Mouse (Mus musculus): ENCODE results near the gene Klhl8. TPM values are rescaled to one million over a fixed set of nuclear protein-coding genes. Genes with fewer than 3 reads are reported as not detected.

Klhl8 gene
- total and polyA plus RNA-seq, 2 experiments from 2014 or later, result 47.3 to 51.2 TPM

DNA sequence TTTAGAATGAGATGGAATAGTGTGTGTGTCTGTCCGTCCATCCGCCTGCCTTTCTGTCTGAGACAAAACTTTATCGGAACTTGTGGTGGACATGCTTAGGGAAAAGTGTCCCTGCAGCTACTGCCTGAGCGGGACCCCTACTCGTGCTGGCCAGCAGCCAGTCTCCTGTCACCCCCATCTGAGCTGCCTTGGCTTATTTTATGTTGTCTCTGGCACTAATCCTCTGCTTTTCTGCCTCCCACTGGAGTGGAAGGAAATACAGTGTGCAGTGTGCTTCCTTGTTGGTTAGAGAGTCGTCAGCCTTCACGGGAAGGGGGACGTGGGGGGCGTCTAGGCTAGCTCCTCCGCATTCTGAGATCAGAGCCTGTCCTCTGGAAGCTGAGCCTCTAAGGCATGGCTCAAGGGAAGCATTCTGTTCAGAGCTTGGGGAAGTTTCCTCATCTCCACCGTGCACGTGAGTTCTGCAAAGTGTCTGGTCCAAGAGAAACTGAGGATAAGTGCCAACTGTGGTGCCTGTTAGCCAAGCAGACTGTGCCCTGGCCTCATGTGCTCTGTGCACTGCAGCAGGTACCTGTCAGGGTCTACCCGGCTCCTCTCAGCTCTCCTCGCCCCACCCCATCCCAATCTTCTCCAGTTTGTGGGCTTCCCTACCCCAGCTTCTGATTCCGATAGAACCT lies 75.5 kb downstream of the Klhl8 start:
- no peak overlapping the region for H3K9ac ChIP-seq
- H3K27ac ChIP-seq (ENCODE audit: low read depth, low read length), result no peak overlapping the region
- H3K9me3 ChIP-seq (ENCODE audit: low read length), result no peaks in the 10 kb centered on the region
- H3K4me3 ChIP-seq (ENCODE audit: low read depth, low read length), result no peak overlapping the region
- no peaks in the 10 kb centered on the region for H3K27me3 ChIP-seq (ENCODE audit: insufficient read depth, low read length)
- no peak overlapping the region for H3K4me2 ChIP-seq (ENCODE audit: low read depth)
- no peaks in the 10 kb centered on the region for H3K4me1 ChIP-seq (ENCODE audit: insufficient read depth)
- TF ChIP-seq CTCF (IDR thresholded peaks at IDR 0.05; ENCODE audit: low read depth), result no peak
- 0 out of 2 replicates have a peak, but pooled peaks have one; percentile 23 for ATAC-seq
- WGBS, result 49% methylated on average over 15 of the region's 15 CpGs
- no peak for DNase-seq
- H3K36me3 ChIP-seq (ENCODE audit: insufficient read depth), result no peaks in the 10 kb centered on the region

DNA sequence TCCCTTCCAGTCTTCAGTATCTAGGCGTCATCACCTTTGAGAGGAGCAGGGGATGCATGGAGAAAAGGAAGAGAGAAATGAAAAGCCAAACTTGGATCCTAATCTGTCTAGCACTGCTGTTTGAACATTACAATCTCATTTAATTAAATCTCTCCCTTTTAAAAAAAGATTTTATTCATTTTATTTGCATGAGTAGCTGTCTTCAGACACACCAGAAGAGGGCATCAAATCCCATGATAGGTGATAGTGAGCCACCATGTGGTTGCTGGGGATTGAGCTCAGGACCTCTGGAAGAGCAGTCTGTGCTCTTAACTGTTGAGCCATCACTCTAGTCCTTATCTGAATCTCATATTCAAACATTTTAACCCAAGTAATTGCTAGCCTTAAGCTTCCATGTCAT lies 80.2 kb downstream of the Klhl8 start:
- DNase-seq, result no peak
- no peaks in the 10 kb centered on the region for H3K4me1 ChIP-seq (ENCODE audit: insufficient read depth)
- WGBS, result 92% methylated on average over 1 of the region's 1 CpGs
- peak; percentile 23 for TF ChIP-seq CTCF (IDR thresholded peaks at IDR 0.05; ENCODE audit: low read depth)
- H3K9ac ChIP-seq, result no peak overlapping the region
- ATAC-seq, result no peak
- no peak overlapping the region for H3K4me2 ChIP-seq (ENCODE audit: low read depth)
- H3K27me3 ChIP-seq (ENCODE audit: insufficient read depth, low read length), result no peaks in the 10 kb centered on the region
- no peaks in the 10 kb centered on the region for H3K36me3 ChIP-seq (ENCODE audit: insufficient read depth)
- H3K4me3 ChIP-seq (ENCODE audit: low read depth, low read length), result no peak overlapping the region
- H3K27ac ChIP-seq (ENCODE audit: low read depth, low read length), result no peak overlapping the region
- no peaks in the 10 kb centered on the region for H3K9me3 ChIP-seq (ENCODE audit: low read length)

- Histone ChIP-seq H3K4me3 (ENCODE audit: low read depth, low read length) (no peak overlapping the region), H3K4me1 (ENCODE audit: insufficient read depth) (no peaks in the 10 kb centered on the region), H3K9ac (no peak overlapping the region), H3K27ac (ENCODE audit: low read depth, low read length) (no peak overlapping the region), H3K9me3 (ENCODE audit: low read length) (no peaks in the 10 kb centered on the region), H3K27me3 (ENCODE audit: insufficient read depth, low read length) (no peaks in the 10 kb centered on the region), H3K36me3 (ENCODE audit: insufficient read depth) (no peaks in the 10 kb centered on the region), H3K4me2 (ENCODE audit: low read depth) (no peak overlapping the region)
- no peak for ATAC-seq
- 69% methylated on average over 12 of the region's 12 CpGs for WGBS
- DNase-seq, result no peak
- no peak for TF ChIP-seq CTCF (IDR thresholded peaks at IDR 0.05; ENCODE audit: low read depth)
Measured at GRCm38 (mm10) chr5:103829158-103829557, 81.9 kb downstream of the Klhl8 start.

DNA sequence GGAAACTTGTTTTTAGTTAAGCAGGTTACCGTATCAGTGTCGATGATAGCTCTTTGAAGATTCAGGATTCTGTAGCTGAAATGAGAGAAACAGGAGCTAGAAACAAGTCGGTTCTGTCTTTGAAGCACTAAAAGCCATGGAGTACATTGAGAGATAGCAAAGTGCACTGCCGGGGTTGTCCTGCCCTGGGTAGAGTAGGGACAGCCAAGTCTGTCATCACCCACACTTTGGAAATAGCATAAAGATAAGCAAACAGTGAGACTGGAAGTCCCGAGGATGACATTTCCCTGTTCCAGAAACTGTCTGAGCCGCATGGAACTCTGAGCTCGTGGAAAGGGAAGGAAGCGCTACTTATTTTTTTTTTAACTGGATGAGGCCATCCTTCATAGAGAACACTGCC lies 82.3 kb downstream of the Klhl8 start:
- Histone ChIP-seq H3K27ac (ENCODE audit: low read depth, low read length) (no peak overlapping the region), H3K9ac (no peak overlapping the region), H3K4me2 (ENCODE audit: low read depth) (no peak overlapping the region), H3K4me3 (ENCODE audit: low read depth, low read length) (no peak overlapping the region), H3K4me1 (ENCODE audit: insufficient read depth) (no peaks in the 10 kb centered on the region), H3K9me3 (ENCODE audit: low read length) (no peaks in the 10 kb centered on the region), H3K27me3 (ENCODE audit: insufficient read depth, low read length) (no peaks in the 10 kb centered on the region), H3K36me3 (ENCODE audit: insufficient read depth) (no peaks in the 10 kb centered on the region)
- no peak for TF ChIP-seq CTCF (IDR thresholded peaks at IDR 0.05; ENCODE audit: low read depth)
- no peak for DNase-seq
- no peak for ATAC-seq
- 75% methylated on average over 8 of the region's 8 CpGs for WGBS

- Histone ChIP-seq H3K9ac (no peak overlapping the region), H3K36me3 (ENCODE audit: insufficient read depth) (no peaks in the 10 kb centered on the region), H3K27me3 (ENCODE audit: insufficient read depth, low read length) (no peaks in the 10 kb centered on the region), H3K4me1 (ENCODE audit: insufficient read depth) (no peaks in the 10 kb centered on the region), H3K4me2 (ENCODE audit: low read depth) (no peak overlapping the region), H3K9me3 (ENCODE audit: low read length) (no peaks in the 10 kb centered on the region), H3K27ac (ENCODE audit: low read depth, low read length) (no peak overlapping the region), H3K4me3 (ENCODE audit: low read depth, low read length) (no peak overlapping the region)
- no peak for DNase-seq
- 85% methylated on average over 21 of the region's 21 CpGs for WGBS
- ATAC-seq, result no peak
- no peak for TF ChIP-seq CTCF (IDR thresholded peaks at IDR 0.05; ENCODE audit: low read depth)
Measured at GRCm38 (mm10) chr5:103828304-103828703, 82.8 kb downstream of the Klhl8 start.

GRCm38 (mm10) chr5:103822949-103823348 lies 88.1 kb downstream of the Klhl8 start:
- no peak for ATAC-seq
- no peaks in the 10 kb centered on the region for H3K4me1 ChIP-seq (ENCODE audit: insufficient read depth)
- no peak overlapping the region for H3K27ac ChIP-seq (ENCODE audit: low read depth, low read length)
- no peaks in the 10 kb centered on the region for H3K27me3 ChIP-seq (ENCODE audit: insufficient read depth, low read length)
- H3K4me3 ChIP-seq (ENCODE audit: low read depth, low read length), result no peak overlapping the region
- H3K9me3 ChIP-seq (ENCODE audit: low read length), result no peaks in the 10 kb centered on the region
- no peak for TF ChIP-seq CTCF (IDR thresholded peaks at IDR 0.05; ENCODE audit: low read depth)
- H3K36me3 ChIP-seq (ENCODE audit: insufficient read depth), result no peaks in the 10 kb centered on the region
- 94% methylated on average over 5 of the region's 5 CpGs for WGBS
- H3K9ac ChIP-seq, result no peak overlapping the region
- H3K4me2 ChIP-seq (ENCODE audit: low read depth), result no peak overlapping the region
- DNase-seq, result no peak

DNA sequence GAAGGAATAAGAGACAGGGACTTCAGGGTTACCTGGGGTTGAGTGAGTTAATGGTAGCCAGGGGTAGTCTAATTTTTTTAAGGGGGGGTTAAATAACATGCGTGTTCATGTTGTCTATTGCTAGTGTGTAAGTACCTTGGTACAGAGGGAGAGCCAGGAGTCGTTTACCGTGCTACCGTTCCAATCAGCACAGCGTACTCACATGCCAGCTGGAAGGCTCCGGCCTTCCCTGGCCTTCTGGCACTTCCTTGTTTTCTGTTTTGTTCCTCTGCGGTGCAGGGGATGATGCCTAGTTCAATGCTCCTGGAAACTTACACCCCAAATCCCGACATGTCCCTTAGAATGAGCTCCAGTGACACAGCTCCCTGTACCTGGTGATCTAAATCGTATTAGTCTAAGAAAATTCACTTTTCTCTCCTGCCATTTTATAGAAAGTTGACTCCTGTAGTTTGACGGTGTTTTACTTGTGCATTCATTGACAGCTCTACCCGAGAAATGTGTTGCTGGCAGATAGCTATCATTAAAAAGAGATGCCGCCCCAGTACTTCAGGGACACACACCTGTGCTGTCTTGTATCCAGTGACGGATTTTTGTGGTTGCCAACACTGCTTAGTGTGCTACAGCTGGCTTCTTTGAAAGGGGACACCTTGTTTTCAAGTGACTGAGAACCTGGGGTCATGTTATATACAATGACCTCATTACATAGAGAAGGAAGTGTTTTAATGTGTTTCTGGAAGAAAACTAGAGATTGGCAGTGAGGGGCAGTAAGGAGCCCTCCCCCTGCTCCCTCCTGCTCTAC lies 89.4 kb downstream of the Klhl8 start:
- no peak for TF ChIP-seq CTCF (IDR thresholded peaks at IDR 0.05; ENCODE audit: low read depth)
- H3K27ac ChIP-seq (ENCODE audit: low read depth, low read length), result no peak overlapping the region
- no peaks in the 10 kb centered on the region for H3K4me1 ChIP-seq (ENCODE audit: insufficient read depth)
- no peak overlapping the region for H3K4me2 ChIP-seq (ENCODE audit: low read depth)
- DNase-seq, result no peak
- H3K9ac ChIP-seq, result no peak overlapping the region
- no peak overlapping the region for H3K4me3 ChIP-seq (ENCODE audit: low read depth, low read length)
- no peak for ATAC-seq
- no peaks in the 10 kb centered on the region for H3K27me3 ChIP-seq (ENCODE audit: insufficient read depth, low read length)
- 54% methylated on average over 13 of the region's 13 CpGs for WGBS
- no peaks in the 10 kb centered on the region for H3K36me3 ChIP-seq (ENCODE audit: insufficient read depth)
- H3K9me3 ChIP-seq (ENCODE audit: low read length), result no peaks in the 10 kb centered on the region

Data from forebrain, postnatal 0 days (tissue).